Comparison of ENCODE assay signal across 13 mouse cellular contexts in genomic region chr1:89207306-89207705, GRCm38 (mm10).
A peak's percentile ranks its signal among the peaks of the same experiment; 100 is the strongest.
DNase-seq lines count a peak whose midpoint lies in the region; ATAC-seq lines count a peak whose summit lies in the region.
"Had no signal": no experiment of that assay in that cellular context is flagged by ENCODE, and none has a peak within 500 bp of the region (broad histone marks: within the 10 kb centered on the region; RNA-seq: fewer than 3 reads in every experiment).

No protein-coding gene starts in this region.

- no peak overlapping the region for H3K4me3 ChIP-seq in embryonic facial prominence, embryonic 11.5 days (ENCODE audit: low read depth, low read length)
- H3K4me3 ChIP-seq in embryonic facial prominence, embryonic 10.5 days, result no peak overlapping the region
- H3K4me3 ChIP-seq: heart, embryonic 15.5 days; liver, embryonic 12.5 days had no signal

- H3K27ac ChIP-seq in embryonic facial prominence, embryonic 11.5 days (replicated peaks; ENCODE audit: low read depth, low read length), result no peak overlapping the region
- no peak overlapping the region for H3K27ac ChIP-seq in embryonic facial prominence, embryonic 10.5 days (replicated peaks)
- H3K27ac ChIP-seq: heart, embryonic 15.5 days; liver, embryonic 12.5 days had no signal

- no peak for ATAC-seq in embryonic facial prominence, embryonic 11.5 days (replicated peaks; ENCODE audit: insufficient number of reproducible peaks, low FRiP score, low TSS enrichment, low read depth)
- no peak for ATAC-seq in megakaryocyte-erythroid progenitor cell, adult 5-6 weeks (replicated peaks; ENCODE audit: low FRiP score, low TSS enrichment, poor library complexity, severe bottlenecking)
- ATAC-seq: liver, embryonic 12.5 days; midbrain, embryonic 16.5 days had no signal

- no peaks in the 10 kb centered on the region for H3K27me3 ChIP-seq in embryonic facial prominence, embryonic 11.5 days (ENCODE audit: control insufficient read depth, insufficient read depth, low read length)
- no peaks in the 10 kb centered on the region for H3K27me3 ChIP-seq in embryonic facial prominence, embryonic 10.5 days (replicated peaks; ENCODE audit: low read depth, poor library complexity, severe bottlenecking)
- H3K27me3 ChIP-seq: heart, embryonic 15.5 days; liver, embryonic 12.5 days had no signal

- H3K36me3 ChIP-seq in embryonic facial prominence, embryonic 11.5 days (replicated peaks; ENCODE audit: control insufficient read depth, insufficient read depth, low read depth, low read length), result no peaks in the 10 kb centered on the region
- H3K36me3 ChIP-seq in embryonic facial prominence, embryonic 10.5 days (replicated peaks), result no peaks in the 10 kb centered on the region
- H3K36me3 ChIP-seq: heart, embryonic 15.5 days; liver, embryonic 12.5 days had no signal

- no peaks in the 10 kb centered on the region for H3K4me1 ChIP-seq in embryonic facial prominence, embryonic 11.5 days (ENCODE audit: control insufficient read depth, insufficient read depth, low read length)
- H3K4me1 ChIP-seq in embryonic facial prominence, embryonic 10.5 days, result 0 out of 2 replicates have a peak, but pooled peaks cover 6% of the 10 kb centered on the region
- H3K4me1 ChIP-seq: heart, embryonic 15.5 days; liver, embryonic 12.5 days had no signal

- no peak overlapping the region for H3K9ac ChIP-seq in embryonic facial prominence, embryonic 11.5 days (replicated peaks; ENCODE audit: low read length)
- H3K9ac ChIP-seq: heart, embryonic 15.5 days; liver, embryonic 12.5 days had no signal

- no peaks in the 10 kb centered on the region for H3K9me3 ChIP-seq in embryonic facial prominence, embryonic 11.5 days (replicated peaks; ENCODE audit: control insufficient read depth, low read length)
- H3K9me3 ChIP-seq in embryonic facial prominence, embryonic 10.5 days, result no peaks in the 10 kb centered on the region
- H3K9me3 ChIP-seq: heart, embryonic 15.5 days; liver, embryonic 12.5 days had no signal

- WGBS in embryonic facial prominence, embryonic 11.5 days, result 7% methylated on average over 1 of the region's 1 CpGs
- 11% methylated on average over 1 of the region's 1 CpGs for WGBS in embryonic facial prominence, embryonic 10.5 days

- no peak overlapping the region for H3K4me2 ChIP-seq in embryonic facial prominence, embryonic 11.5 days (ENCODE audit: low read depth, low read length)
- H3K4me2 ChIP-seq: heart, embryonic 15.5 days; liver, embryonic 12.5 days had no signal

- peak; percentile 74 for DNase-seq in embryonic facial prominence, embryonic 11.5 days (ENCODE audit: low spot score)
- no peak for DNase-seq in embryonic facial prominence, embryonic 10.5 days (ENCODE audit: low spot score)
- DNase-seq in kidney, postnatal 4 days, result peak; percentile 16 to 29
- DNase-seq in kidney, adult 9 months, result no peak
- DNase-seq in right cerebral cortex, postnatal 4 days, result peak; percentile 25
- DNase-seq in right cerebral cortex, postnatal 25 days, result no peak
- no peak for DNase-seq in adrenal gland, postnatal 36 days
- DNase-seq: cerebellum, adult 2 months; kidney, postnatal 36 days had no signal

Comparison
In these comparisons a context has a peak if more than half of its experiments do, and no peak if none do; other contexts are left out.
1. DNase-seq: peak in embryonic facial prominence, embryonic 11.5 days (single experiment), kidney, postnatal 4 days (2 of 2) and right cerebral cortex, postnatal 4 days (single experiment); none in embryonic facial prominence, embryonic 10.5 days (single experiment), kidney, adult 9 months (single experiment), right cerebral cortex, postnatal 25 days (single experiment) and adrenal gland, postnatal 36 days (0 of 2).